Mouse (Mus musculus) testis, adult 2 months (tissue): ENCODE results near the gene Lifr.

Source experiments
- CTCF ChIP-seq: fragments of 200-500 bp; IDR thresholded peaks from 2 replicates; pipeline ENCODE4 v1.5.1; 2012; ENCODE audit warnings: low read depth, mild to moderate bottlenecking, inconsistent platforms, low read length, moderate library complexity; ENCODE audit not compliant: control insufficient read depth, insufficient read depth, insufficient replicate concordance
- POLR2A ChIP-seq: fragments of 200-500 bp; IDR thresholded peaks from 2 replicates; pipeline ENCODE4 v1.6.1; 2012; ENCODE audit warnings: low read depth, mild to moderate bottlenecking, inconsistent platforms, low read length, moderate library complexity; ENCODE audit not compliant: control insufficient read depth

GRCm38 (mm10) chr15:7130691-7131225 is 40.3 kb downstream of the Lifr start:
- TF ChIP-seq CTCF (no peak), POLR2A (no peak)
